Mouse (Mus musculus): ENCODE measurements around the gene Gm20388.

DNA sequence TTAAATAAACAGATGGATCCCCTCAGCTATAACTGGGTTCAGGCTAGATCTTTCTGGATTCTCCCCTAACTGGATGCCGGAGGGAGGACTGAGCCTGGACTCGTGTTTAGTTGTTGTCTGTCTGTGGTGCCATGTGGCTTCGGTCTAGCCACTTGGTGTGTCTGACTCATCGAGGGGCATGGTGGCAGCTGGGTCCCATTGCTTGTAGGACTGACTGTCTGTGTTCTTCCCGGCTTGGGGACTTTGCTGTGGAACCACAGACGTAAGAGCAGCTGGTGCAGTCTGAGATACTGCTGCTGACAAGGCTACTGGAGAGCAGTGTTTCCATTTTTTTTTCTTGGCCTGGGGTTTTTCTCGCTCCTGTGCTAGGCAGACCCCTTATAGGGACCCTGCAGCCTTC lies 613.0 kb downstream of the Gm20388 start:
- no peak for TF ChIP-seq POLR2A (IDR thresholded peaks at IDR 0.05; ENCODE audit: insufficient read depth, low read depth, low read length)
- no peak for TF ChIP-seq CTCF (IDR thresholded peaks at IDR 0.05; ENCODE audit: insufficient read depth, low read depth, low read length)

All from olfactory bulb, adult 2 months (tissue).